Mouse (Mus musculus): ENCODE results near the gene Amfr. TPM values are rescaled to one million over a fixed set of nuclear protein-coding genes. Genes with fewer than 3 reads are reported as not detected.

The Amfr gene
- total and polyA plus RNA-seq, 3 experiments: 86.7 to 126 (median 102) TPM

DNA sequence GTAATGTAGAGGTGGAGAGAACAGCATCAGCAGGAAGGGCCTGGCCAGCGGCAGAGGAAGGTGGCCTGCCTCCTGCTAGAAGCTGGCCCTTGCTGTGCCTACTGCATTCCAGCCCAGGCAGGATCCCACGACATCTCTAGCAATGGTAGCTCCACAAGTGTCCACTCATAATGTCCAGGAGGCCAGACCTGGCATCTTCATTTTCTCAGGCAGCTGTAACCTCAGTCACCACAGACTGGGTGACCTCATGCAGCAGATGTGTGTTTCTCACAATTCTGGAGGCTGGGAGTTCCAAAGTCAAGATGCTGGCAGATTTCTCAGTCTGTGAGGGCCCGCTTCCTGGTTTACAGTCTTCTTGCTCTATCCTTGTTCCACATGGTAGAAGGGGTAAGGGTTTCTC is 74.4 kb downstream of the Amfr start:
- Histone ChIP-seq H3K27ac (ENCODE audit: insufficient read depth, low read depth) (no peak overlapping the region), H3K36me3 (replicated peaks in 1 of 2; ENCODE audit: control insufficient read depth in 1 of 2, insufficient read depth in 1 of 2, low read length in 1 of 2) (peaks cover 0 to 13% of the 10 kb centered on the region in 2 experiments), H3K4me2 (ENCODE audit: insufficient read depth, low read depth, poor library complexity, severe bottlenecking) (no peak overlapping the region), H3K79me2 (replicated peaks; ENCODE audit: control insufficient read depth, extremely low read depth, insufficient read depth, poor library complexity, severe bottlenecking) (no peaks in the 10 kb centered on the region), H3K9me3 (replicated peaks; ENCODE audit: low read length) (no peaks in the 10 kb centered on the region), H3K27me3 (replicated peaks) (no peaks in the 10 kb centered on the region), H3K9ac (ENCODE audit: insufficient read depth, low read depth) (no peak overlapping the region), H3K4me3 (replicated peaks in 1 of 3; ENCODE audit: low read depth in 2 of 3, low read length in 2 of 3, poor library complexity in 1 of 3) (no peak overlapping the region), H3K4me1 (ENCODE audit: control insufficient read depth in 1 of 2, insufficient read depth in 2 of 2) (peaks cover 0 to 7% of the 10 kb centered on the region in 2 experiments; a peak in 1 of 4 replicates)
- dilution Hi-C loops (cut with MboI; ENCODE audit: extremely low pct_ligation_motif_present, extremely low pct_unique_long_range_greater_than_20kb, low sequenced_read_pairs) (no loop called here), in situ Hi-C loops (cut with MboI; ENCODE audit: low pct_ligation_motif_present, low pct_unique_long_range_greater_than_20kb, low sequenced_read_pairs) (loop anchor here (25.0 kb wide), 1 partner anchor 326 kb away; no protein-coding TSS in a partner anchor)
- no peak for TF ChIP-seq EP300 (IDR thresholded peaks at IDR 0.05; ENCODE audit: low read length)
- no peak for DNase-seq (ENCODE audit: extremely low read depth)

GRCm38 (mm10) chr8:93933288-93933687 is 79.4 kb downstream of the Amfr start:
- TF ChIP-seq MXI1 (IDR thresholded peaks at IDR 0.05; ENCODE audit: low read depth, low read length) (no peak), TBP (conservative IDR thresholded peaks at IDR 0.05; ENCODE audit: low read depth, low read length) (no peak), MEF2A (IDR thresholded peaks at IDR 0.05; ENCODE audit: borderline replicate concordance, low read depth, low read length) (no peak), CHD2 (IDR thresholded peaks at IDR 0.05; ENCODE audit: low read length) (no peak), CHD1 (IDR thresholded peaks at IDR 0.05; ENCODE audit: low read depth, low read length) (no peak), RCOR1 (conservative IDR thresholded peaks at IDR 0.05; ENCODE audit: low read depth, low read length) (no peak), RAD21 (IDR thresholded peaks at IDR 0.05; ENCODE audit: low read depth, low read length) (no peak), MAFK (IDR thresholded peaks at IDR 0.05; ENCODE audit: insufficient replicate concordance, low read length) (no peak), HCFC1 (IDR thresholded peaks at IDR 0.05; ENCODE audit: low read depth, low read length) (no peak), SMC3 (IDR thresholded peaks at IDR 0.05; ENCODE audit: low read depth, low read length) (no peak)
- Histone ChIP-seq H3K27me3 (replicated peaks) (no peaks in the 10 kb centered on the region), H3K79me2 (replicated peaks; ENCODE audit: control insufficient read depth, extremely low read depth, insufficient read depth, poor library complexity, severe bottlenecking) (no peaks in the 10 kb centered on the region), H3K4me1 (ENCODE audit: control insufficient read depth in 1 of 2, insufficient read depth in 2 of 2) (peaks cover 0 to 1% of the 10 kb centered on the region in 2 experiments; a peak in 1 of 4 replicates), H3K9ac (ENCODE audit: insufficient read depth, low read depth) (no peak overlapping the region), H3K4me2 (ENCODE audit: insufficient read depth, low read depth, poor library complexity, severe bottlenecking) (no peak overlapping the region), H3K4me3 (replicated peaks in 1 of 3; ENCODE audit: low read depth in 2 of 3, low read length in 2 of 3, poor library complexity in 1 of 3) (no peak overlapping the region), H3K36me3 (replicated peaks in 1 of 2; ENCODE audit: control insufficient read depth in 1 of 2, insufficient read depth in 1 of 2, low read length in 1 of 2) (peaks cover 0 to 19% of the 10 kb centered on the region in 2 experiments), H3K9me3 (replicated peaks; ENCODE audit: low read length) (no peaks in the 10 kb centered on the region), H3K27ac (ENCODE audit: insufficient read depth, low read depth) (no peak overlapping the region)
- no peak for DNase-seq (ENCODE audit: extremely low read depth)
- in situ Hi-C loops (cut with MboI; ENCODE audit: low pct_ligation_motif_present, low pct_unique_long_range_greater_than_20kb, low sequenced_read_pairs): loop anchor here (25.0 kb wide), 1 partner anchor 321 kb away; no protein-coding TSS in a partner anchor
- dilution Hi-C loops (cut with MboI; ENCODE audit: extremely low pct_ligation_motif_present, extremely low pct_unique_long_range_greater_than_20kb, low sequenced_read_pairs): no loop called here

- Histone ChIP-seq H3K36me3 (replicated peaks in 1 of 2; ENCODE audit: control insufficient read depth in 1 of 2, insufficient read depth in 1 of 2, low read length in 1 of 2) (peaks cover 0 to 16% of the 10 kb centered on the region in 2 experiments), H3K79me2 (replicated peaks; ENCODE audit: control insufficient read depth, extremely low read depth, insufficient read depth, poor library complexity, severe bottlenecking) (no peaks in the 10 kb centered on the region), H3K9ac (ENCODE audit: insufficient read depth, low read depth) (no peak overlapping the region), H3K4me3 (replicated peaks in 1 of 3; ENCODE audit: low read depth in 2 of 3, low read length in 2 of 3, poor library complexity in 1 of 3) (no peak overlapping the region), H3K9me3 (replicated peaks; ENCODE audit: low read length) (no peaks in the 10 kb centered on the region), H3K27ac (ENCODE audit: insufficient read depth, low read depth) (no peak overlapping the region), H3K27me3 (replicated peaks) (no peaks in the 10 kb centered on the region), H3K4me1 (ENCODE audit: control insufficient read depth in 1 of 2, insufficient read depth in 2 of 2) (no peaks in the 10 kb centered on the region), H3K4me2 (ENCODE audit: insufficient read depth, low read depth, poor library complexity, severe bottlenecking) (no peak overlapping the region)
- in situ Hi-C loops (cut with MboI; ENCODE audit: low pct_ligation_motif_present, low pct_unique_long_range_greater_than_20kb, low sequenced_read_pairs): loop anchor here (25.0 kb wide), 1 partner anchor 321 kb away; no protein-coding TSS in a partner anchor
- dilution Hi-C loops (cut with MboI; ENCODE audit: extremely low pct_ligation_motif_present, extremely low pct_unique_long_range_greater_than_20kb, low sequenced_read_pairs): no loop called here
- peak; percentile 72 for DNase-seq (ENCODE audit: extremely low read depth)
- TF ChIP-seq JUND (conservative IDR thresholded peaks at IDR 0.05; ENCODE audit: low read depth, low read length) (no peak), SMC3 (IDR thresholded peaks at IDR 0.05; ENCODE audit: low read depth, low read length) (peak; percentile 91), ELF1 (IDR thresholded peaks at IDR 0.05; ENCODE audit: low read depth, low read length) (no peak), KAT2A (IDR thresholded peaks at IDR 0.05; ENCODE audit: insufficient replicate concordance, low read length) (no peak), POLR2AphosphoS2 (IDR thresholded peaks at IDR 0.05; ENCODE audit: low read depth, low read length) (no peak), ZNF384 (IDR thresholded peaks at IDR 0.05; ENCODE audit: low read depth, low read length) (no peak), POLR2A (IDR thresholded peaks at IDR 0.05; ENCODE audit: low read depth, low read length) (no peak), RAD21 (IDR thresholded peaks at IDR 0.05; ENCODE audit: low read depth, low read length) (peak; percentile 88), NELFE (IDR thresholded peaks at IDR 0.05; ENCODE audit: low read depth, low read length) (no peak), CTCF (conservative IDR thresholded peaks at IDR 0.05 in 1 of 2, IDR thresholded peaks at IDR 0.05 in 1 of 2; ENCODE audit: low read depth in 2 of 2, low read length in 2 of 2) (peak; percentile 75 to 88), ZC3H11A (IDR thresholded peaks at IDR 0.05; ENCODE audit: low read depth, low read length) (peak; percentile 29; the same call in 1 of the 2 replicates), MXI1 (IDR thresholded peaks at IDR 0.05; ENCODE audit: low read depth, low read length) (no peak), CHD2 (IDR thresholded peaks at IDR 0.05; ENCODE audit: low read length) (no peak), ETS1 (conservative IDR thresholded peaks at IDR 0.05; ENCODE audit: low read depth, low read length) (no peak), ZKSCAN1 (IDR thresholded peaks at IDR 0.05; ENCODE audit: borderline replicate concordance, low read depth, low read length) (no peak), BHLHE40 (IDR thresholded peaks at IDR 0.05; ENCODE audit: low read depth, low read length) (no peak), MAZ (IDR thresholded peaks at IDR 0.05; ENCODE audit: low read depth, low read length) (no peak), MAX (IDR thresholded peaks at IDR 0.05; ENCODE audit: low read length) (no peak), E2F4 (IDR thresholded peaks at IDR 0.05; ENCODE audit: insufficient replicate concordance, low read depth, low read length) (no peak)
Measured at GRCm38 (mm10) chr8:93932873-93933272, 79.8 kb downstream of the Amfr start.
